Mouse (Mus musculus): Measurements from ENCODE around the gene Lrrn4. TPM values are rescaled to one million over a fixed set of nuclear protein-coding genes. Genes with fewer than 3 reads are reported as not detected.

The Lrrn4 gene
- polyA plus RNA-seq, 1 experiment from 2014 or later, result 11.5 TPM

- Histone ChIP-seq H3K4me2 (ENCODE audit: low read depth, low read length) (no peak overlapping the region), H3K9me3 (replicated peaks; ENCODE audit: control insufficient read depth, low read length) (no peaks in the 10 kb centered on the region), H3K27me3 (ENCODE audit: control insufficient read depth, insufficient read depth, low read length) (no peaks in the 10 kb centered on the region), H3K4me1 (ENCODE audit: control insufficient read depth, insufficient read depth, low read length) (no peaks in the 10 kb centered on the region), H3K27ac (ENCODE audit: low read length) (no peak overlapping the region), H3K4me3 (replicated peaks; ENCODE audit: low read length) (no peak overlapping the region), H3K36me3 (ENCODE audit: control insufficient read depth, insufficient read depth, low read length) (no peaks in the 10 kb centered on the region), H3K9ac (ENCODE audit: low read length) (no peak overlapping the region)
- no peak for ATAC-seq (ENCODE audit: insufficient read depth, low FRiP score)
- 70% methylated on average over 2 of the region's 2 CpGs for WGBS
These were observed 24.3 kb upstream of the Lrrn4 start for GRCm38 (mm10) chr2:132904961-132905360.

- no peak overlapping the region for H3K27ac ChIP-seq (ENCODE audit: low read length)
- no peak overlapping the region for H3K9ac ChIP-seq (ENCODE audit: low read length)
- no peaks in the 10 kb centered on the region for H3K4me1 ChIP-seq (ENCODE audit: control insufficient read depth, insufficient read depth, low read length)
- no peaks in the 10 kb centered on the region for H3K36me3 ChIP-seq (ENCODE audit: control insufficient read depth, insufficient read depth, low read length)
- H3K27me3 ChIP-seq (ENCODE audit: control insufficient read depth, insufficient read depth, low read length), result no peaks in the 10 kb centered on the region
- H3K4me3 ChIP-seq (replicated peaks; ENCODE audit: low read length), result no peak overlapping the region
- no peak for ATAC-seq (ENCODE audit: insufficient read depth, low FRiP score)
- no peak overlapping the region for H3K4me2 ChIP-seq (ENCODE audit: low read depth, low read length)
- H3K9me3 ChIP-seq (replicated peaks; ENCODE audit: control insufficient read depth, low read length), result no peaks in the 10 kb centered on the region
- 40% methylated on average over 3 of the region's 3 CpGs for WGBS
These were observed 22.8 kb upstream of the Lrrn4 start for GRCm38 (mm10) chr2:132903498-132903897.

- Histone ChIP-seq H3K27ac (ENCODE audit: low read length) (no peak overlapping the region), H3K4me1 (ENCODE audit: control insufficient read depth, insufficient read depth, low read length) (no peaks in the 10 kb centered on the region), H3K9ac (ENCODE audit: low read length) (no peak overlapping the region), H3K27me3 (ENCODE audit: control insufficient read depth, insufficient read depth, low read length) (no peaks in the 10 kb centered on the region), H3K9me3 (replicated peaks; ENCODE audit: control insufficient read depth, low read length) (no peaks in the 10 kb centered on the region), H3K4me2 (ENCODE audit: low read depth, low read length) (no peak overlapping the region), H3K4me3 (replicated peaks; ENCODE audit: low read length) (no peak overlapping the region), H3K36me3 (ENCODE audit: control insufficient read depth, insufficient read depth, low read length) (no peaks in the 10 kb centered on the region)
- WGBS, result 59% methylated on average over 4 of the region's 4 CpGs
- ATAC-seq (ENCODE audit: insufficient read depth, low FRiP score), result no peak
These were observed 21.4 kb upstream of the Lrrn4 start for GRCm38 (mm10) chr2:132902056-132902455.

GRCm38 (mm10) chr2:132901636-132902035 is 20.9 kb upstream of the Lrrn4 start:
- H3K36me3 ChIP-seq (ENCODE audit: control insufficient read depth, insufficient read depth, low read length), result no peaks in the 10 kb centered on the region
- WGBS, result 71% methylated on average over 4 of the region's 4 CpGs
- H3K4me3 ChIP-seq (replicated peaks; ENCODE audit: low read length), result no peak overlapping the region
- H3K9me3 ChIP-seq (replicated peaks; ENCODE audit: control insufficient read depth, low read length), result no peaks in the 10 kb centered on the region
- no peak overlapping the region for H3K4me2 ChIP-seq (ENCODE audit: low read depth, low read length)
- H3K27ac ChIP-seq (ENCODE audit: low read length), result no peak overlapping the region
- H3K4me1 ChIP-seq (ENCODE audit: control insufficient read depth, insufficient read depth, low read length), result no peaks in the 10 kb centered on the region
- ATAC-seq (ENCODE audit: insufficient read depth, low FRiP score), result no peak
- H3K9ac ChIP-seq (ENCODE audit: low read length), result no peak overlapping the region
- no peaks in the 10 kb centered on the region for H3K27me3 ChIP-seq (ENCODE audit: control insufficient read depth, insufficient read depth, low read length)

- no peak overlapping the region for H3K4me3 ChIP-seq (replicated peaks; ENCODE audit: low read length)
- no peaks in the 10 kb centered on the region for H3K36me3 ChIP-seq (ENCODE audit: control insufficient read depth, insufficient read depth, low read length)
- H3K27ac ChIP-seq (ENCODE audit: low read length), result no peak overlapping the region
- ATAC-seq (ENCODE audit: insufficient read depth, low FRiP score), result no peak
- 74% methylated on average over 1 of the region's 1 CpGs for WGBS
- H3K27me3 ChIP-seq (ENCODE audit: control insufficient read depth, insufficient read depth, low read length), result no peaks in the 10 kb centered on the region
- no peak overlapping the region for H3K9ac ChIP-seq (ENCODE audit: low read length)
- no peak overlapping the region for H3K4me2 ChIP-seq (ENCODE audit: low read depth, low read length)
- no peaks in the 10 kb centered on the region for H3K4me1 ChIP-seq (ENCODE audit: control insufficient read depth, insufficient read depth, low read length)
- H3K9me3 ChIP-seq (replicated peaks; ENCODE audit: control insufficient read depth, low read length), result no peaks in the 10 kb centered on the region
These were observed 19.9 kb upstream of the Lrrn4 start for GRCm38 (mm10) chr2:132900596-132900995.

- H3K4me1 ChIP-seq (ENCODE audit: control insufficient read depth, insufficient read depth, low read length), result no peaks in the 10 kb centered on the region
- no peaks in the 10 kb centered on the region for H3K9me3 ChIP-seq (replicated peaks; ENCODE audit: control insufficient read depth, low read length)
- no peak for ATAC-seq (ENCODE audit: insufficient read depth, low FRiP score)
- no peak overlapping the region for H3K4me3 ChIP-seq (replicated peaks; ENCODE audit: low read length)
- H3K4me2 ChIP-seq (ENCODE audit: low read depth, low read length), result no peak overlapping the region
- no peaks in the 10 kb centered on the region for H3K27me3 ChIP-seq (ENCODE audit: control insufficient read depth, insufficient read depth, low read length)
- no peaks in the 10 kb centered on the region for H3K36me3 ChIP-seq (ENCODE audit: control insufficient read depth, insufficient read depth, low read length)
- no peak overlapping the region for H3K27ac ChIP-seq (ENCODE audit: low read length)
- no peak overlapping the region for H3K9ac ChIP-seq (ENCODE audit: low read length)
- WGBS, result 41% methylated on average over 1 of the region's 1 CpGs
These were observed 17.5 kb upstream of the Lrrn4 start for GRCm38 (mm10) chr2:132898211-132898610.

GRCm38 (mm10) chr2:132893826-132894225 is 13.1 kb upstream of the Lrrn4 start:
- H3K36me3 ChIP-seq (ENCODE audit: control insufficient read depth, insufficient read depth, low read length), result no peaks in the 10 kb centered on the region
- no peak overlapping the region for H3K9ac ChIP-seq (ENCODE audit: low read length)
- no peaks in the 10 kb centered on the region for H3K27me3 ChIP-seq (ENCODE audit: control insufficient read depth, insufficient read depth, low read length)
- H3K4me1 ChIP-seq (ENCODE audit: control insufficient read depth, insufficient read depth, low read length), result no peaks in the 10 kb centered on the region
- no peaks in the 10 kb centered on the region for H3K9me3 ChIP-seq (replicated peaks; ENCODE audit: control insufficient read depth, low read length)
- H3K4me3 ChIP-seq (replicated peaks; ENCODE audit: low read length), result no peak overlapping the region
- 72% methylated on average over 5 of the region's 5 CpGs for WGBS
- no peak overlapping the region for H3K27ac ChIP-seq (ENCODE audit: low read length)
- H3K4me2 ChIP-seq (ENCODE audit: low read depth, low read length), result no peak overlapping the region
- ATAC-seq (ENCODE audit: insufficient read depth, low FRiP score), result no peak

- no peak for ATAC-seq (ENCODE audit: insufficient read depth, low FRiP score)
- no peaks in the 10 kb centered on the region for H3K36me3 ChIP-seq (ENCODE audit: control insufficient read depth, insufficient read depth, low read length)
- no peak overlapping the region for H3K27ac ChIP-seq (ENCODE audit: low read length)
- H3K9me3 ChIP-seq (replicated peaks; ENCODE audit: control insufficient read depth, low read length), result no peaks in the 10 kb centered on the region
- 83% methylated on average over 7 of the region's 7 CpGs for WGBS
- no peak overlapping the region for H3K4me2 ChIP-seq (ENCODE audit: low read depth, low read length)
- no peaks in the 10 kb centered on the region for H3K4me1 ChIP-seq (ENCODE audit: control insufficient read depth, insufficient read depth, low read length)
- H3K27me3 ChIP-seq (ENCODE audit: control insufficient read depth, insufficient read depth, low read length), result peaks cover 6% of the 10 kb centered on the region; the same call in 1 of the 2 replicates
- H3K9ac ChIP-seq (ENCODE audit: low read length), result no peak overlapping the region
- no peak overlapping the region for H3K4me3 ChIP-seq (replicated peaks; ENCODE audit: low read length)
These were observed 4.6 kb upstream of the Lrrn4 start for GRCm38 (mm10) chr2:132885312-132885711.

- 0 out of 2 replicates have a peak, but pooled peaks cover 3% of the 10 kb centered on the region for H3K4me1 ChIP-seq (ENCODE audit: control insufficient read depth, insufficient read depth, low read length)
- 41% methylated on average over 8 of the region's 8 CpGs for WGBS
- H3K4me3 ChIP-seq (replicated peaks; ENCODE audit: low read length), result no peak overlapping the region
- H3K27me3 ChIP-seq (ENCODE audit: control insufficient read depth, insufficient read depth, low read length), result peaks cover 7% of the 10 kb centered on the region; the same call in 1 of the 2 replicates
- H3K4me2 ChIP-seq (ENCODE audit: low read depth, low read length), result no peak overlapping the region
- H3K9me3 ChIP-seq (replicated peaks; ENCODE audit: control insufficient read depth, low read length), result no peaks in the 10 kb centered on the region
- no peaks in the 10 kb centered on the region for H3K36me3 ChIP-seq (ENCODE audit: control insufficient read depth, insufficient read depth, low read length)
- H3K27ac ChIP-seq (ENCODE audit: low read length), result no peak overlapping the region
- no peak for ATAC-seq (ENCODE audit: insufficient read depth, low FRiP score)
- no peak overlapping the region for H3K9ac ChIP-seq (ENCODE audit: low read length)
These were observed 3.7 kb upstream of the Lrrn4 start for GRCm38 (mm10) chr2:132884303-132884967.

Data from stomach, embryonic 16.5 days (tissue).